Mouse (Mus musculus): Measurements from ENCODE around the gene Srcin1. TPM values are rescaled to one million over a fixed set of nuclear protein-coding genes. Genes with fewer than 3 reads are reported as not detected.
A peak's percentile ranks its signal among the peaks of the same experiment; 100 is the strongest.

The Srcin1 gene
- polyA plus RNA-seq, 1 experiment from 2014 or later, result 0.80 TPM

- 81% methylated on average over 29 of the region's 29 CpGs for WGBS
- DNase-seq (ENCODE audit: low spot score), result no peak
- Histone ChIP-seq H3K4me1 (peaks cover 54% of the 10 kb centered on the region), H3K27ac (replicated peaks) (peak overlapping the region; percentile 30; the same call in 1 of the 2 replicates), H3K4me3 (no peak overlapping the region), H3K27me3 (replicated peaks; ENCODE audit: low read depth, poor library complexity, severe bottlenecking) (peaks cover 59% of the 10 kb centered on the region), H3K36me3 (replicated peaks) (peaks cover 31% of the 10 kb centered on the region), H3K9me3 (no peaks in the 10 kb centered on the region)
Measured at GRCm38 (mm10) chr11:97521741-97522474, 54.1 kb downstream of the Srcin1 start.

- peaks cover 30% of the 10 kb centered on the region for H3K36me3 ChIP-seq (replicated peaks)
- H3K27me3 ChIP-seq (replicated peaks; ENCODE audit: low read depth, poor library complexity, severe bottlenecking), result peaks cover 54% of the 10 kb centered on the region
- 90% methylated on average over 7 of the region's 7 CpGs for WGBS
- no peak overlapping the region for H3K27ac ChIP-seq (replicated peaks)
- H3K4me1 ChIP-seq, result peaks cover 46% of the 10 kb centered on the region
- no peaks in the 10 kb centered on the region for H3K9me3 ChIP-seq
- DNase-seq (ENCODE audit: low spot score), result no peak
- H3K4me3 ChIP-seq, result no peak overlapping the region
Measured at GRCm38 (mm10) chr11:97520541-97520940, 55.4 kb downstream of the Srcin1 start.

GRCm38 (mm10) chr11:97513066-97513465 lies 62.9 kb downstream of the Srcin1 start:
- H3K27ac ChIP-seq (replicated peaks), result no peak overlapping the region; the same call in 1 of the 2 replicates
- H3K27me3 ChIP-seq (replicated peaks; ENCODE audit: low read depth, poor library complexity, severe bottlenecking), result peaks cover 26% of the 10 kb centered on the region
- no peak for DNase-seq (ENCODE audit: low spot score)
- peaks cover 39% of the 10 kb centered on the region for H3K4me1 ChIP-seq
- H3K9me3 ChIP-seq, result no peaks in the 10 kb centered on the region
- WGBS, result 73% methylated on average over 3 of the region's 3 CpGs
- peaks cover 14% of the 10 kb centered on the region for H3K36me3 ChIP-seq (replicated peaks)
- no peak overlapping the region for H3K4me3 ChIP-seq

GRCm38 (mm10) chr11:97512511-97512910 lies 63.5 kb downstream of the Srcin1 start:
- no peak for DNase-seq (ENCODE audit: low spot score)
- H3K4me3 ChIP-seq, result peak overlapping the region; percentile 28
- H3K36me3 ChIP-seq (replicated peaks), result peaks cover 14% of the 10 kb centered on the region
- WGBS, result 53% methylated on average over 6 of the region's 6 CpGs
- H3K27ac ChIP-seq (replicated peaks), result peak overlapping the region; percentile 73; the same call in 1 of the 2 replicates
- H3K4me1 ChIP-seq, result peaks cover 39% of the 10 kb centered on the region
- H3K9me3 ChIP-seq, result no peaks in the 10 kb centered on the region
- peaks cover 29% of the 10 kb centered on the region for H3K27me3 ChIP-seq (replicated peaks; ENCODE audit: low read depth, poor library complexity, severe bottlenecking)

GRCm38 (mm10) chr11:97511661-97512369 lies 64.2 kb downstream of the Srcin1 start:
- H3K4me3 ChIP-seq, result peak overlapping the region; percentile 28
- no peaks in the 10 kb centered on the region for H3K9me3 ChIP-seq
- peak; percentile 56 for DNase-seq (ENCODE audit: low spot score)
- peaks cover 39% of the 10 kb centered on the region for H3K4me1 ChIP-seq
- peak overlapping the region; percentile 73 for H3K27ac ChIP-seq (replicated peaks)
- H3K36me3 ChIP-seq (replicated peaks), result peaks cover 13% of the 10 kb centered on the region
- peaks cover 24% of the 10 kb centered on the region for H3K27me3 ChIP-seq (replicated peaks; ENCODE audit: low read depth, poor library complexity, severe bottlenecking)
- WGBS, result 54% methylated on average over 13 of the region's 13 CpGs

GRCm38 (mm10) chr11:97510966-97511660 lies 64.9 kb downstream of the Srcin1 start:
- Histone ChIP-seq H3K27ac (replicated peaks) (peak overlapping the region; percentile 73), H3K4me3 (no peak overlapping the region; the same call in 1 of the 2 replicates)
- WGBS, result 23% methylated on average over 10 of the region's 10 CpGs

GRCm38 (mm10) chr11:97509715-97510485 lies 66.1 kb downstream of the Srcin1 start:
- Histone ChIP-seq H3K27me3 (replicated peaks; ENCODE audit: low read depth, poor library complexity, severe bottlenecking) (peaks cover 22% of the 10 kb centered on the region), H3K4me3 (no peak overlapping the region), H3K36me3 (replicated peaks) (0 out of 2 replicates have a peak, but pooled peaks cover 2% of the 10 kb centered on the region), H3K4me1 (peaks cover 39% of the 10 kb centered on the region), H3K9me3 (no peaks in the 10 kb centered on the region), H3K27ac (replicated peaks) (no peak overlapping the region; the same call in 1 of the 2 replicates)
- 69% methylated on average over 24 of the region's 24 CpGs for WGBS
- DNase-seq (ENCODE audit: low spot score), result no peak

More at GRCm38 (mm10) chr11:97510966-97511660, 64.9 kb downstream of the Srcin1 start:
- H3K9me3 ChIP-seq, result no peaks in the 10 kb centered on the region
- H3K4me1 ChIP-seq, result peaks cover 39% of the 10 kb centered on the region
- H3K36me3 ChIP-seq (replicated peaks), result peaks cover 12% of the 10 kb centered on the region
- peaks cover 22% of the 10 kb centered on the region for H3K27me3 ChIP-seq (replicated peaks; ENCODE audit: low read depth, poor library complexity, severe bottlenecking)
- peak; percentile 83 for DNase-seq (ENCODE audit: low spot score)

- H3K4me1 ChIP-seq, result peaks cover 39% of the 10 kb centered on the region
- H3K4me3 ChIP-seq, result no peak overlapping the region
- 55% methylated on average over 5 of the region's 5 CpGs for WGBS
- no peaks in the 10 kb centered on the region for H3K36me3 ChIP-seq (replicated peaks)
- peaks cover 26% of the 10 kb centered on the region for H3K27me3 ChIP-seq (replicated peaks; ENCODE audit: low read depth, poor library complexity, severe bottlenecking)
- DNase-seq (ENCODE audit: low spot score), result no peak
- no peaks in the 10 kb centered on the region for H3K9me3 ChIP-seq
- no peak overlapping the region for H3K27ac ChIP-seq (replicated peaks)
Measured at GRCm38 (mm10) chr11:97509058-97509457, 66.9 kb downstream of the Srcin1 start.

GRCm38 (mm10) chr11:97508198-97508597 lies 67.8 kb downstream of the Srcin1 start:
- no peak overlapping the region for H3K27ac ChIP-seq (replicated peaks)

GRCm38 (mm10) chr11:97506331-97506730 lies 69.7 kb downstream of the Srcin1 start:
- WGBS, result 57% methylated on average over 8 of the region's 8 CpGs
- Histone ChIP-seq H3K36me3 (replicated peaks) (no peaks in the 10 kb centered on the region), H3K4me3 (no peak overlapping the region), H3K27me3 (replicated peaks; ENCODE audit: low read depth, poor library complexity, severe bottlenecking) (peaks cover 49% of the 10 kb centered on the region), H3K27ac (replicated peaks) (no peak overlapping the region), H3K9me3 (no peaks in the 10 kb centered on the region), H3K4me1 (peaks cover 34% of the 10 kb centered on the region)
- no peak for DNase-seq (ENCODE audit: low spot score)

More at GRCm38 (mm10) chr11:97508198-97508597, 67.8 kb downstream of the Srcin1 start:
- WGBS, result 72% methylated on average over 3 of the region's 3 CpGs
- Histone ChIP-seq H3K27me3 (replicated peaks; ENCODE audit: low read depth, poor library complexity, severe bottlenecking) (peaks cover 30% of the 10 kb centered on the region), H3K4me1 (peaks cover 38% of the 10 kb centered on the region), H3K4me3 (no peak overlapping the region), H3K36me3 (replicated peaks) (no peaks in the 10 kb centered on the region), H3K9me3 (no peaks in the 10 kb centered on the region)
- DNase-seq (ENCODE audit: low spot score), result no peak

- Histone ChIP-seq H3K27ac (replicated peaks) (no peak overlapping the region), H3K9me3 (no peaks in the 10 kb centered on the region), H3K4me1 (peaks cover 35% of the 10 kb centered on the region), H3K27me3 (replicated peaks; ENCODE audit: low read depth, poor library complexity, severe bottlenecking) (peaks cover 54% of the 10 kb centered on the region), H3K4me3 (no peak overlapping the region), H3K36me3 (replicated peaks) (peaks cover 4% of the 10 kb centered on the region)
- DNase-seq (ENCODE audit: low spot score), result no peak
- 84% methylated on average over 4 of the region's 4 CpGs for WGBS
Measured at GRCm38 (mm10) chr11:97505784-97506183, 70.2 kb downstream of the Srcin1 start.

- Histone ChIP-seq H3K4me1 (peaks cover 31% of the 10 kb centered on the region), H3K9me3 (no peaks in the 10 kb centered on the region), H3K4me3 (no peak overlapping the region), H3K27ac (replicated peaks) (no peak overlapping the region), H3K36me3 (replicated peaks) (peaks cover 16% of the 10 kb centered on the region), H3K27me3 (replicated peaks; ENCODE audit: low read depth, poor library complexity, severe bottlenecking) (peaks cover 62% of the 10 kb centered on the region)
- no peak for DNase-seq (ENCODE audit: low spot score)
- WGBS, result 82% methylated on average over 4 of the region's 4 CpGs
Measured at GRCm38 (mm10) chr11:97502846-97503245, 73.1 kb downstream of the Srcin1 start.
